Mouse (Mus musculus): Measurements from ENCODE around the gene Erich6b.

DNA sequence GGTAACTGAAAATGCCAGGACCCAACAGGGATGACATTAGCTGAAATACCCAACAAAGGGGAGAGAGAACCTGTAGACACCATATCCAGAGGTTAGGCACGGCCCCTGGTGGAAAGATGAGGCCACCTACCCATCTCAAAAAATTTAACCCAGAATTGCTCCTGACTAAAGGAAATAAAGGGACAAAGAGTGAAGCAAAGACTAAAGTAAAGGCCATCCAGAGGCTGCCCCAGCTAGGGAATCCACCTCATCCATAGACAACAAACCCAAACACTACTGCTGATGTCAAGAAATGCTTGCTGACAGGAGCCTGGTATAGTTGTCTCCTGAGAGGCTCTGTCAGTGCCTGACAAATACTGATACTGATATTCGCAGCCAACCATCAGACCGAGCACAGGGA, 69.7 kb downstream of the Erich6b start:
- TF ChIP-seq CHD2 (IDR thresholded peaks at IDR 0.05; ENCODE audit: low read depth, low read length) (no peak), MAFK (IDR thresholded peaks at IDR 0.05; ENCODE audit: insufficient read depth, low read depth, low read length) (no peak)

Measured in ES-E14 (cell line).